Mouse (Mus musculus): ENCODE measurements around the gene Ksr2. TPM values are rescaled to one million over a fixed set of nuclear protein-coding genes. Genes with fewer than 3 reads are reported as not detected.

Ksr2 gene
- polyA plus RNA-seq, 3 experiments from 2014 or later, result 0.09 to 0.60 (median 0.36) TPM

DNA sequence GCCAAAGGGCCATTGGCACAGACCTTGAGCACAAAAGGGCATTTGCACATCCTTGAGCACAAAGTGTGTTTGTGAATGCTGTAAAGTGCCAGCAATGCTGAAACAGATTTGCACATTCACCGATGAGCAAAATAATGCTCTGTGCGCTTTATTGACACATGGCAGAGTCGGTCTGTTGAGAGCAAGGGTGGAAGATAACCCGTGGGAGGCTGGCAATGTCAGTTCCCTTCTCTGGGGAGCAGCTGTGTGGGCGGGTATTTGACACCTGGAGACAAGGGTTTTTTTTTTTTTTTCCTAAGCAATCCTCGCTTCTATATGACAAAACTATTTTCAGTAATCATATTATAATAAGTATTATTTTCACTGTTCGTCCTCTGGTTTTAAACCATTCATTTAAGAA lies 389.8 kb downstream of the Ksr2 start:
- no peak for ATAC-seq

DNA sequence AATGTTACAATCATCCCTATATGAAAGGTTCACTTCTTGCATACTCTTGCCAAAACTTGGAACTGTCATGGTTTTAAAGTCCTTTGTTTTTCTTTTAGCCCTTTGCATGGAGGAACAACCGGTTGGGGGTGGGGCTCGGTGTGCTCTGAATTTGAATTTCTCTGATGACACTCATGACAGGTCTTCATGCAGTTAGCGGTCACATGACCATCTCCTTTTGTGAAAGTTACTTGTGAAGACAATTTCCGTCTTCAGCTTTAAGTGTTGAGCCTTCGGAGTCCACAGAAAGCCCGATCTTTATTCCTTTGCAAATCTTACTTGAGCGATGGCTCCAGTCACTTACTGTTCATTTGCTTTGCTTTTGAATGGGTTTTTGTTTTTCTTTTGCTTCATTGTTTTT lies 397.1 kb downstream of the Ksr2 start:
- ATAC-seq, result no peak

DNA sequence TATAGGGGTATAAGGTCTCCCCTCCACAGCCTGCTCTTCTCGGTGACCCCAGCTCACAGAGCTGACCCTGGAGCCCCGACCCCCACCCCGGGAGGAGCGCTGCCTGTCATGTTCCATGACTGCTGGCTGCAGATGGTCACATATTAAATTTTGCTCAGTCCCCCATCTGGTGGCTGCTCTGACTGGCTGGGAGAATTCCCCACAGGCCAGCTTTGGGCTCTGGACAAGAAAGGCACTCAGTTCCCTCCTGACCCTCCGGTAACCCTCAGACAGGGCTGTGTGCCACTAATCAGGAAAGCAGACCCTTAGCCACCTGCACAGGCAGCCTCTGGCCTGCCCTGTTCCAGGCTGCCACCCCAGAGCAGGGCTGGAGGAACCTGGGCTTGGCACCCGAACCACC lies 405.0 kb downstream of the Ksr2 start:
- no peak for ATAC-seq

DNA sequence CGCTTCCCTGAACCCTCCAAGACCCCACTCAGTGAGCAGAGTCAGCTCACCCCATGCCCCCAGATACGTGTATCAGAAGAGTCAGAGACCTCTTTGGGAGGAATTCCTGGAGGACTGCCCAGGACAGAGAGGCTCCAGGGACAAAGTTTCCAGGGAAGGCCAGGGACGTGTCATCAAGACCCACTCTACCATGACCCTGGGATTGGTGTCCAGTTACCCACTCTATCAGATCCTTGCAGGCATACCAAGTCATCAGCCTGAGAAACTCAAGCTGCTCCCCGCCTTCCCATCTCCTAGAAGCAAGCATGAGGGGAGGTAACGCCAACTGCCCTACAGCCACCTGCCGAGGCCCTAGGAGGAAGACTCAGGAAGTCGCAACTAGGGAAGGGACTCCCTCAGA lies 406.6 kb downstream of the Ksr2 start:
- no peak for ATAC-seq

DNA sequence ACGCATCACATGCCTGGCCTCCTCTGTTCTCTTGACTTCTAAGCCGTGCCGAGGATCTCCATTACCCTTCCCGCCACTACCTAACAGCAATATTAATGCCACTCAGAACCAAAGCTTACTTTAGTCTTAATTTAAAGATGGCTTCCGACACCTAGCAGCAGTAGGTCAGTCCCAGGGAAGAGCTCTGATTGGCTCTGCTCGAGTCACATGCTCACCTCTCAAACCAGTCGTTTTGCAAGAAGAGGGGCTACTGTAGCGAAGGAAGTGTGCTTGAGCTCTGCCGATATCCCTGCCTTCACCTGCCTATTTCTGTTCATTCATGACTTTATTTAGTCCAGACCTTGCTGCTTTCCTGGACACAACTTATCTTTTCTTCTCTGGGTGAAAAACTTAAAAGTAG lies 410.0 kb downstream of the Ksr2 start:
- ATAC-seq, result no peak

DNA sequence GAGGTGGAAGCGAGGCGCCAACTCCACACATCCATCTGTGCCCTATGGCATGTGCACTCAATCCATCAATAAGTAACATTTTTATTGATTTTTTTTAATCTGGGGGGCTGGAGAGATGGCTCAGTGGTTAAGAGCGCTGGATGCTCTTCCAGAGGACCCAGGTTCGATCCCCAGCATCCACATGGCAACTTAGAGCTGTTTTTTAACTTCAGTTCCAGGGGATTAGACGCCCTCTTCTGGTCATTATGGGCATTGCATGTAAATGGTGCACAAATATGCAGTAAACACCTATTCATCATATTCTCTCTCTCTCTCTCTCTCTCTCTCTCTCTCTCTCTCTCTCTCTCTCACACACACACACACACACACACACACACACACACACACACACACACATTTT lies 410.7 kb downstream of the Ksr2 start:
- no peak for ATAC-seq

Other genes starting within 250 kb of the Ksr2 start
- gene Pebp1, start 126.4 kb upstream of the Ksr2 start, polyA plus RNA-seq (2017; shearing (Covaris generic)), result 100 to 1,000 TPM; 125 to 143 (median 133) TPM
- 1 to 10 TPM; 4.1 to 7.8 (median 5.7) TPM for gene Vsig10, start 94.9 kb upstream of the Ksr2 start, polyA plus RNA-seq (2017; shearing (Covaris generic))
- gene Wsb2, start 56.7 kb upstream of the Ksr2 start, polyA plus RNA-seq (2017; shearing (Covaris generic)), result 10 to 100 TPM in 2 of 3 experiments, 1 to 10 TPM in 1; 9.8 to 11.3 (median 11.1) TPM
- 10 to 100 TPM; 18.9 to 65.6 (median 26.8) TPM for gene Rfc5, start 25.0 kb upstream of the Ksr2 start, polyA plus RNA-seq (2017; shearing (Covaris generic))

Data from inflammation-experienced regulatory T-cells, adult 6 months (primary cell).